Mouse (Mus musculus) lung, embryonic 14.5 days (tissue): ENCODE data around the gene Cryzl2. TPM values are rescaled to one million over a fixed set of nuclear protein-coding genes. Genes with fewer than 3 reads are reported as not detected.

Experiments used
- ATAC-seq: fragments of 200-750 bp; cut with Nextera tagmentation; 2 replicates; pipeline ENCODE4 v1.8.0; 2017; ENCODE audit warnings: mild to moderate bottlenecking, moderate TSS enrichment, moderate library complexity; ENCODE audit not compliant: insufficient read depth
- DNase-seq: peaks from one replicate; pipeline ENCODE4 v3.0.0-alpha.2; 2015
- H3K27ac ChIP-seq: fragments of 300-500 bp; sonication (generic); 2 replicates; pipeline ENCODE4 v1.5.1; 2014; ENCODE audit warnings: low read depth, mild to moderate bottlenecking, moderate library complexity
- H3K27me3 ChIP-seq: fragments of 300-500 bp; sonication (generic); 2 replicates; pipeline ENCODE4 v1.6.1; 2014; ENCODE audit warnings: low read length, control low read depth; ENCODE audit not compliant: insufficient read depth
- H3K36me3 ChIP-seq: fragments of 300-500 bp; sonication (generic); 2 replicates; pipeline ENCODE4 v1.6.1; 2014; ENCODE audit warnings: control low read depth; ENCODE audit not compliant: insufficient read depth
- H3K4me1 ChIP-seq: fragments of 300-500 bp; sonication (generic); 2 replicates; pipeline ENCODE4 v1.6.1; 2014; ENCODE audit warnings: antibody characterized with exemption, control low read depth; ENCODE audit not compliant: insufficient read depth
- H3K4me2 ChIP-seq: fragments of 300-500 bp; sonication (generic); 2 replicates; pipeline ENCODE4 v1.6.1; 2014; ENCODE audit warnings: mild to moderate bottlenecking
- H3K4me3 ChIP-seq: fragments of 300-500 bp; sonication (generic); 2 replicates; pipeline ENCODE4 v1.5.1; 2014; ENCODE audit warnings: low read depth, low read length
- H3K9ac ChIP-seq: fragments of 300-500 bp; sonication (generic); 2 replicates; pipeline ENCODE4 v1.6.1; 2014
- H3K9me3 ChIP-seq: fragments of 300-500 bp; sonication (generic); 2 replicates; pipeline ENCODE4 v1.6.1; 2016; ENCODE audit warnings: low read depth, low read length, control low read depth
- CTCF ChIP-seq: IDR thresholded peaks from 2 replicates; pipeline ENCODE4 v1.5.1; 2016; ENCODE audit warnings: antibody characterized with exemption, low read depth
- WGBS: fragments of 180-500 bp; shearing (Covaris S2); extraction: QIAGEN DNeasy Blood & Tissue Kit; methylation state at CpG from one replicate; pipeline ENCODE4 v1.1.7; 2014; 5-methylcytosine and 5-hydroxymethylcytosine counted together
- polyA plus RNA-seq: library from polyadenylated mRNA; unstranded; fragments of >200 nt; fragmentation: Nextera tagmentation; extraction: Ambion mirVana; gene quantifications from 2 replicates; pipeline ENCODE4 v1.2.1, GENCODE M21; 2014

The Cryzl2 gene
- polyA plus RNA-seq, 1 experiment from 2014 or later: 10.8 TPM

DNA sequence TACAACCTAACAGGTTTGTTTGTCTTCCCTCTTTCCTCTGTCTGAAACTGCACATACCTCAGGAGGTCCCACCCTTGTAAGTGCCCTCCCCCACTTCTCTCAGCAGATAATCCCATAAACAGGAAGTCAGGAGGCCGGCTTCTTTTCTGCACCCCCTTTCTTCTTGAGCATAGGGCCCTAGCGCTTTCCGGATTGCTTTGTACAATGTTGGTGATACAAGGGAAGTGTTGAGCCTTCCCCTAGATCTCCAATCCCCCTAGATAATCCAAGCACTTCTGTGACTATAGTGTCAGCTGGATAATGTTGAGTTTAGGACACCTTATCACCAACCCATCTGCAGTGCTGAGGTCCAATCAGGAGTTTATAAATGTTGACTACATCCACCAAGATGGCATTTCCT, 42.6 kb upstream of the Cryzl2 start:
- 0 out of 2 replicates have a peak, but pooled peaks cover 4% of the 10 kb centered on the region for H3K36me3 ChIP-seq
- no peak for TF ChIP-seq CTCF
- peaks cover 7% of the 10 kb centered on the region; the same call in 1 of the 2 replicates for H3K4me1 ChIP-seq
- no peaks in the 10 kb centered on the region for H3K27me3 ChIP-seq
- peak; percentile 28 for DNase-seq
- H3K27ac ChIP-seq: no peak overlapping the region
- H3K4me2 ChIP-seq: 0 out of 2 replicates have a peak overlapping the region, but pooled peaks have one; percentile 3
- no peak overlapping the region for H3K4me3 ChIP-seq
- WGBS: 63% methylated on average over 3 of the region's 3 CpGs
- no peak overlapping the region for H3K9ac ChIP-seq
- no peaks in the 10 kb centered on the region for H3K9me3 ChIP-seq
- no peak for ATAC-seq

DNA sequence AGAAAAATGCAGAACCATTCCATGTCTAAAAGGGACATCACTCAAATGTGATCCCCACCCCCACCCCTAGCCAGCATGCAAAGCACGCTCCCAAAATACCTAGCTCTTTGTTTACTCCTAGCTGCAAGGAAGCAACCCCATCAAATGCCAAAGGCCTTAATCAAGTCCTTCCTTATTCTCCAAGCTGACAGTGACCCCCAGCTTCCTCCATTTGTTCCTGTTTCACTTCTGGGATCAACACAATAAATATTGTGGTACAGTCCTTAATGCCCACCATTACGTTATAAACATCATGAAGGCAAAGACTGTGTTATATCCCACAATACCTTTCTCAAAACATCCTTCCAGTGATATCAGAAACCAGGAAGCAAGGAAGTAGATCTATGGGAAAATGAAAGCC, 41.7 kb upstream of the Cryzl2 start:
- H3K9ac ChIP-seq: no peak overlapping the region
- no peak for TF ChIP-seq CTCF
- no peaks in the 10 kb centered on the region for H3K4me1 ChIP-seq
- H3K36me3 ChIP-seq: 0 out of 2 replicates have a peak, but pooled peaks cover 4% of the 10 kb centered on the region
- DNase-seq: peak; percentile 45
- no peaks in the 10 kb centered on the region for H3K27me3 ChIP-seq
- WGBS: 75% methylated on average over 2 of the region's 2 CpGs
- no peak overlapping the region for H3K27ac ChIP-seq
- H3K4me2 ChIP-seq: no peak overlapping the region
- no peak for ATAC-seq
- no peak overlapping the region for H3K4me3 ChIP-seq
- no peaks in the 10 kb centered on the region for H3K9me3 ChIP-seq

DNA sequence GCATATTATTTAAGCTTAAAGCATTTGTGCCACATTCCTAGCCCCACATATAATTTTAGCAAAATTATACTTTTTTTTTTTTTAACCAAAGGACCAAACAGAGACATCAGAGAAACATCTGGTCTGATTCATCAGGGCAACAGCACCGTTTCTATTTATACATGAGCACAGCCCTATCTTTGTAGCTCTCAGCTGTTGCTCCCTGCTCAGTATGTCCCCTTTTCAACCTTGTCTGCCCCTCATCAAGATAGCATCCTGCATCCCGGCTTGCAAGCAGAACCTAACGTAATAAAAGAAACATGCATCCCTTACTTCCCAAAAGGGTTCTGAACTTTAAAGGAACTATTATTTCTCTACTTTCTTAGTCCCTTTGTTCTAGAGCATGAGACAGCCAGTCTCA, 41.0 kb upstream of the Cryzl2 start:
- DNase-seq (no peak), ATAC-seq (no peak)
- no peak for TF ChIP-seq CTCF
- H3K9ac ChIP-seq: no peak overlapping the region
- no peaks in the 10 kb centered on the region for H3K9me3 ChIP-seq
- no peak overlapping the region for H3K4me2 ChIP-seq
- no peaks in the 10 kb centered on the region for H3K4me1 ChIP-seq
- no peaks in the 10 kb centered on the region for H3K27me3 ChIP-seq
- 57% methylated on average over 3 of the region's 3 CpGs for WGBS
- no peak overlapping the region for H3K27ac ChIP-seq
- H3K36me3 ChIP-seq: 0 out of 2 replicates have a peak, but pooled peaks cover 4% of the 10 kb centered on the region
- no peak overlapping the region for H3K4me3 ChIP-seq

DNA sequence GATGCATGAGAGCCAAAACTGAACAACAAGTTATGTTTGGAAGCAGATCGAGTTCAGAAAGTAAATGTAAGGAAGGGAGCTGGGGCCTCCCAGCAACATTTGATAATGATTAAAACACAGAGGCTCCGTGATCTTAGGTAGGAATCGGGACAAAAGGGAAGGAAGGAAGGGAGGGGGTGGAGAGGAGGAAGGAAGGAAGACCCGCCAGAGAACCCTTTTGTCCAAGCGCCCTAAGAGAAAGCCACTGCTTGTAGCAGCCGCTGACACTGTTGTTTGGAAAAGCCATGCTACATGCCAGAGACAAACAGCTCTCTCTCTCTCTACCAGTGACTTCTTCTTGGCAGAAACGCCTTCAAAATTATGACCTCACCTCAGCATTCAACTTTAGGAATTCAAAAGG, 40.5 kb upstream of the Cryzl2 start:
- 0 out of 2 replicates have a peak, but pooled peaks cover 4% of the 10 kb centered on the region for H3K36me3 ChIP-seq
- no peak overlapping the region for H3K9ac ChIP-seq
- DNase-seq (peak; percentile 21), ATAC-seq (no peak)
- WGBS: 54% methylated on average over 7 of the region's 7 CpGs
- no peaks in the 10 kb centered on the region for H3K4me1 ChIP-seq
- H3K9me3 ChIP-seq: no peaks in the 10 kb centered on the region
- no peaks in the 10 kb centered on the region for H3K27me3 ChIP-seq
- TF ChIP-seq CTCF: no peak
- no peak overlapping the region for H3K4me2 ChIP-seq
- H3K27ac ChIP-seq: peak overlapping the region; percentile 54; the same call in 1 of the 2 replicates
- H3K4me3 ChIP-seq: no peak overlapping the region

DNA sequence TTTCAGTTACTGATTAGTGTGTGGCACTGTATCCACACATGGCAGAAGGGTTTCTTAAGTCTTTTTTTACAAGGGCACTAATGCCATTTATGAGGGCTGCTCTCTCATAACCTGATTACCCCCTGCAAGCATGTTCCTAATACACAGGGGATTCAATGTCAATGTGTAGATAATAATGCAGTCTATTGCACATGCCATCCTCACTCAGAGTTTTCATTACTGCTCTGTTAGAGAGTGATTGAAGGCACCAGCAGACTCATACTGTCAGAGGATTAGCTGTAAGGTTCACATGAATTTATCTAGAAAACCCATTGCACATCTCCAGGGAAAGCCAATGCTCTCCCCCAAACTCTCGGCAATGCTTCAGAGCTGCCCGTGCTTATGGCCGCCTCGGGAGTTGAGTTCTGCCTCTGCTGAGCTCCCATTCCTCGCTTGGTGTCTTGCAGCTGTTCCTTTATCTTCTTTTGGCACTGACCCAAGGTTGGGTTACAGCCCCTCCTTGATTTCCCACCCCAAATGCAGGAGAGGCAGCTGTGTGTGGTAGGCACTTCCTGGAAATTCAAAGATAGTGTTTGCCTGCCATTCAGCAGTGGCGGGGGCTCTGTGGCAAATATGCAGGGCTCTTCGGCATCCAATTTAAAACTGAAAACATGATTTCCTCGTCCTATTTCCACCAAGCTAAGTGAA, 32.5 kb upstream of the Cryzl2 start:
- 31% methylated on average over 8 of the region's 8 CpGs for WGBS
- H3K4me1 ChIP-seq: no peaks in the 10 kb centered on the region
- TF ChIP-seq CTCF: no peak
- H3K4me2 ChIP-seq: peak overlapping the region; percentile 38
- no peaks in the 10 kb centered on the region for H3K9me3 ChIP-seq
- H3K27ac ChIP-seq: no peak overlapping the region
- H3K4me3 ChIP-seq: no peak overlapping the region
- ATAC-seq (peak; percentile 85), DNase-seq (peak; percentile 77)
- H3K27me3 ChIP-seq: no peaks in the 10 kb centered on the region
- H3K9ac ChIP-seq: no peak overlapping the region
- no peaks in the 10 kb centered on the region for H3K36me3 ChIP-seq

DNA sequence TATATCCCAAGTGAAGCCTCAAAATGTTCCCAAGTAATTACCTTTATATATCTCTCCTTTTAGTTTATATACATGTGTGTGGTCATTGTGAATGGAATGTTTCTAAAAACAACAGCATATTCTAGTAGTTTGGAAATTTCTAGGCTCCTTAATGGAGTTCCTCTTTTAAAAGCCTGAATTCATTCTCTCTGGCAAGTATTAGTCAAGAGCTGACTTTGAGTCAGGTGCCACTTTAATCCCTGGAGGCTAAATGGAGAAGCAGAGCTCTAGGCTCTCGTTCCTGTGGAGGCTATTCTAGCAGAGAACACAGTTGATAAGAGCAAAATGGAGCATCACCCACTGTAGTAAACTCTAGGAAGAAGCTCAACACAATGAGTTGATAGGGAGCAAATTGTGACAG, 31.4 kb upstream of the Cryzl2 start:
- no peak for ATAC-seq
- TF ChIP-seq CTCF: no peak
- no peaks in the 10 kb centered on the region for H3K36me3 ChIP-seq
- no peak overlapping the region for H3K27ac ChIP-seq
- WGBS: 46% methylated on average over 1 of the region's 1 CpGs
- H3K4me2 ChIP-seq: no peak overlapping the region
- no peak overlapping the region for H3K9ac ChIP-seq
- no peaks in the 10 kb centered on the region for H3K4me1 ChIP-seq
- no peaks in the 10 kb centered on the region for H3K27me3 ChIP-seq
- DNase-seq: no peak
- H3K9me3 ChIP-seq: no peaks in the 10 kb centered on the region
- H3K4me3 ChIP-seq: no peak overlapping the region

DNA sequence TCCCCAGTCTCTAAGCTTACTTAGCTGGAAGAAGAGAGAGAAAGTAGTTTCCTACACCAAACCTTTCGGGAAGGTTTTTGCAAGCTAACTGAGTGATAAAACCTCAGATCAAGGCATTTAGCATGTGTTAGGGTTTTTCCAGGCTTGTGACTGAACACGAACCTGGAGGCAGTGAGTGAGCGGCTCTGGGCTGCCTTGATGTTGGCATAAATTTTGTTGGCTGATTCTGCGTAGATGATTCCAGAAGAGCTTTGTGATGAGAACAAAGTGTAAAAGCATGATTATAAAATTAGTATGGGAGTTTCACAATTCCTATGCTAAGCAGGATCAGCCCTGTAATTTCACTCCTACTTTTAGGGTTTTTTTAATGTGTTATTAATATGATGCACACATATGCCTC, 30.8 kb upstream of the Cryzl2 start:
- Histone ChIP-seq H3K27ac (no peak overlapping the region), H3K4me3 (no peak overlapping the region), H3K9ac (no peak overlapping the region), H3K9me3 (no peaks in the 10 kb centered on the region), H3K4me2 (no peak overlapping the region), H3K27me3 (no peaks in the 10 kb centered on the region), H3K36me3 (no peaks in the 10 kb centered on the region), H3K4me1 (no peaks in the 10 kb centered on the region)
- no peak for ATAC-seq
- no peak for DNase-seq
- 86% methylated on average over 4 of the region's 4 CpGs for WGBS
- TF ChIP-seq CTCF: no peak
